Mouse (Mus musculus) A20 (cell line): ENCODE results near the gene Rad54l2.
A peak's percentile ranks its signal among the peaks of the same experiment; 100 is the strongest.

Experiments
- DNase-seq: peaks from one replicate; pipeline ENCODE4 v3.0.0-alpha.2; 2011; ENCODE audit warnings: low read depth, low spot score

The Rad54l2 gene

GRCm38 (mm10) chr9:106676571-106676970, 112.4 kb downstream of the Rad54l2 start:
- DNase-seq: no peak

GRCm38 (mm10) chr9:106675965-106676364, 113.0 kb downstream of the Rad54l2 start:
- no peak for DNase-seq

DNA sequence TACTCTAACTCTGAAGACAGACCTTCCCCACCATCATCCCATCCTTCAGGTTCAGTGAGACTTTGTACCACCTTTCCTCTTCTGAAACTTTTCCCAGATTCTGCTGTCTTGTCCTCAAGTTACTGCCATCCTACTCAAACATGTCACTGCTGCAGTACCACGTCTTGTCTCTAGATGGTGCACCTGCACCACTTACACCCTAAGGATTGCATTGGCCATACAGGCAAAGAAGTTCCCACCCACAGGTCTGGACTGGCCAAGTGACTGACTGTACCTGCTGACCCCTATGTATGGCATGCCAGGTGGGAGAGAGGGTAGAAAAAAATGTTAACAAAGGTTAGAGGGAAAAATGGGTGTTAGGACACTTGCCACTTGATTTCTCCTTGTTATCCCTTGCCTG, 113.5 kb downstream of the Rad54l2 start:
- peak; percentile 78 for DNase-seq

- no peak for DNase-seq
These were observed 115.1 kb downstream of the Rad54l2 start for GRCm38 (mm10) chr9:106673860-106674259.

GRCm38 (mm10) chr9:106664856-106665255, 124.1 kb downstream of the Rad54l2 start:
- no peak for DNase-seq

DNA sequence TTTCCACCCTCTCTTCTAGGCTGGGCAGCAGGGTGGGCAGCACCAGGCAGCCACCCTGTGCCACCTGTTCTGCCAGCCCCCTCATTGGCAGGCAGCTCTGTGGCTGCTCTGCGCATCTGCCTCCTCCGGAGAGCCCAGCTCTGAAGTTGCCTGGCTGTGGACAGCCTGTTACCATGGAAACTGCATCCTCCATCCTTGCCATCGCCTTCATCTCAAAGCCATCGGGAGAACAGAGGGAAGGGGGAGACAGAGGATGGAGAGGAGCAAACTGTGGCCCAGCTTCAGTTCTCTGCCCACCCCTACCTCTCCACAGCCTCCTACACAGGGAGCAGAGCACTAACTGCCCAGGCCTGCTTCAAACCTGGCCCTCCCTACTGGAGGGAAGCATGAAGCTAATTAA, 124.6 kb downstream of the Rad54l2 start:
- DNase-seq: no peak

- no peak for DNase-seq
These were observed 125.8 kb downstream of the Rad54l2 start for GRCm38 (mm10) chr9:106663200-106663599.

DNA sequence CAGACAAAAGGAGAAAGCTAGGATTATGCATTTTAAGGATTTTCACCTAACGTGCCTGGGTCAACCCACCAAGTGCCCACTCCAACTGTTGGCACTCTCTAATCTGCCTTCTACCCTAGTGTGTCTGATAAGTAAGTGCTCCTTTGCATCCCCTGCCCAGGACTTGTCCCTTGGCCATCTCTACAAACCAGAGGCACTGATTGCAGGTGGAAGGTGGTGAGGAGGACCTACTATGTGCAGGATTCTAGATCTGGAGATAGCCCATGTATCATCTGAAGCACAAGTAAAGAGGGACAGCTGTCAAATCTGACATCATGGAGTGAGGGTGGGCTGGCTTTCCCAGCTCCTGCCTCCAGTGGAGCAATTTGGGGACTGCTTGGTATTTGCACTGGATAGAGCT, 129.1 kb downstream of the Rad54l2 start:
- no peak for DNase-seq

GRCm38 (mm10) chr9:106659441-106659840, 129.6 kb downstream of the Rad54l2 start:
- no peak for DNase-seq

GRCm38 (mm10) chr9:106657592-106657991, 131.4 kb downstream of the Rad54l2 start:
- no peak for DNase-seq

DNA sequence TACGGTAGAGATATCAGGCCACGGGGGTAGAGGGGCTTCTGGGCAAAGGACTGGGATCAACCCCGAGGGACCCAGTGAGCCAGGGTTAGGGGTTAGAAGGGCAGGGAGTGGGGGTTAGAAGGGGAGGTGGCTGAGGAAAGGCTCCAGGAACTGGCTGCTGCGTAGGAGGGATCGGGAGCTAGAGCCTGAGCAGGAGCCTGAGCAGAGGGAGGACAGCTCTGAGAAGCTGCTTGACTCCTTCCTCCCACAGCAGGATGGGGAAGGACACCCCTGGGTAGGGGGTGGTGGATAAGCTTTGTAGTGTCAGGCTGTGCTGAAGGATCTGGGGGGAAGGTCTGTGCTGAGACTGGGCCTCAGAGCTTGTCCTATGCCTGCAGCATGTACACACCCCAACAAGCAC, 132.2 kb downstream of the Rad54l2 start:
- no peak for DNase-seq

DNA sequence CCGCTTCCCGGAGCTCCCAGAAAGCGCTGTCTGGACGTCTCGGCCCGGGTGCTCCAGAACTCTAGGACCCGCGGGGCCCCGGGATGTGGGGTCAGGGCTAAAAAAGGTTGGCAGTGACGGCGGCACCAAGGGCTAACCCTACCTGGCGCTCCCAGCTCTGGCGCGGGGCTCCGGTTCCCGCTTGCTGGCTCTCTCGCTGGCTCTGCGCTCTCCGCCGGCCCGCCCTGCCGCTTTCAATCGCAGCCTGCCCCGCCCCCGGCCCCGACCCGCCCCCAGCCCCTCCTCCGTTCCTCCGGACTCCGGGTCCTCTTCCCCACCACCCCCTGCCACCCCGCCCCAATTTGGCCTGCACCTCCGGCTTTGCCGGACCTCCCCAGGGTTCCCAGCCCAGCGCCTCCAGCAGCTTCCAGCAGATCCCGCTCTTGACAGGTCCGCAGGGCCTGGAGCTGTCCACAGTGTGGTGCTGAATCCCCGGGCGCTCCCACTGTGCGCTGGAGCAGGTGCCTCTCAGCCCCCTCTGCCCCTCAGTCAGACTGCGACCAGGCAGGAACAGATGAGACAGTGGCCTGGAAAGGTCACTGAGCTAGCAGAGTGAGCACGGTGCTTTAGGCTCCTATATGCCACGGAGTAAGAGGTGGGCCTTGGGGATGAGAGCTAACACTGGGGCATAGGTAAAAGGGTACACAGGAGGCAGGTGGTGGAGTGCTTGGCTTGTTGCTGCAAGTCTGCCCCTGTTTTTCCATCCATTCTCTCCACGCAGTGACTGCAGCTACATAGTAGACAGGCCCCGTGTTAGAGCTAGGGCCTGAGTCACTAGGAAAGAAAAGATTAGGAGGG, 132.9 kb downstream of the Rad54l2 start, which contains the start of gene Grm2:
TSS of gene Grm2 (minus strand) at position 199 of the 837 bp plus-strand sequence.
- no peak for DNase-seq

- DNase-seq: peak; percentile 32
These were observed 136.3 kb downstream of the Rad54l2 start for GRCm38 (mm10) chr9:106652720-106653119.

- DNase-seq: peak; percentile 81
These were observed 141.8 kb downstream of the Rad54l2 start for GRCm38 (mm10) chr9:106647226-106647625.

DNA sequence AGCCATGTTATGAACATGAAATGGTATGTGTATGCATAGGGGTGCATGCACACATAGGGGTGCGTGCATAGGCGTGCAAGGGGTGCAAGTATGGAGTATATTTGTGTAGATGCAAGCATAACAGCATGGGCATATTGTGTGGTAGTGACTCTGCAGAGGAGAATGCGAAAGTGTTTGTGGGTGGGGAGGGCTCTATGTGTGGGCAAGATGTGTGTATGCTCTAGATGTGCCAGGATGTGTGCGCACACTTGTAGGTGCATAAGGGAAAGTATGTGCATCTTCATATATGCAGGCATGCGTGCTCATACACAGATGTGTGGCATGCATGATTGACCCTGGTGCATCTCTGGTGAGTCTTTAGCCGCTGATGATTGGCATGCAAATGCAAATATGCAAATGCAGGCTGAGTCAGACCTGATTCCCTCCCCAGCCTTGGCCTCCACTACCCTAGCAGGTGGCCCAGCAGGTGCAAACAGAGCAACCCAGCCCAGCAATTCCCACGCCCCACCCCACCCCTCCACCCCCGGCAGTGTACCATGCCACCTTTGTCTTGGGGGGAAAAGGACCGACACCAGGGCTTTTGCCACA, 143.2 kb downstream of the Rad54l2 start:
- DNase-seq: peak; percentile 74

- DNase-seq: peak; percentile 54
These were observed 145.2 kb downstream of the Rad54l2 start for GRCm38 (mm10) chr9:106643787-106644186.

- peak; percentile 90 for DNase-seq
These were observed 145.9 kb downstream of the Rad54l2 start for GRCm38 (mm10) chr9:106643128-106643527.

GRCm38 (mm10) chr9:106641346-106641745, 147.6 kb downstream of the Rad54l2 start:
- DNase-seq: no peak

DNA sequence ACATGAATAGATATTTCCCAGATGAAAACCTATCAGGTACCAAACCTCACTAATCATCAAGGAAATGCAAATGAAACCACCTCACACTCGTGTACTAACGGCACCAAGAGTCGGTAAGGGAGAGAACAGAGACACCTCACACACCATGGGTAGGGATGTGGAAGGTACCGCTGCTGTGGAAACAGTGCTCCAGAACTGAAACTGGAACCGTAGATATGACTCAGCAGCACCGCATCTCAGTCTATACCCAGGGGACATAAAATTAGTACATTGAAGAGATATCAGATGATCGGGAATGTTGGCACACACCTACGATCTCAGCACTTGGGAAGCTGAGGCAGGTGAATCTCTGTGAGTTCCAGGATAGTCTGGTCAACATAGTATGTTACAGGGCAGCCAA, 150.8 kb downstream of the Rad54l2 start:
- peak; percentile 14 for DNase-seq
